ENCODE assay signal across 23 mouse cellular contexts in the genomic region with DNA sequence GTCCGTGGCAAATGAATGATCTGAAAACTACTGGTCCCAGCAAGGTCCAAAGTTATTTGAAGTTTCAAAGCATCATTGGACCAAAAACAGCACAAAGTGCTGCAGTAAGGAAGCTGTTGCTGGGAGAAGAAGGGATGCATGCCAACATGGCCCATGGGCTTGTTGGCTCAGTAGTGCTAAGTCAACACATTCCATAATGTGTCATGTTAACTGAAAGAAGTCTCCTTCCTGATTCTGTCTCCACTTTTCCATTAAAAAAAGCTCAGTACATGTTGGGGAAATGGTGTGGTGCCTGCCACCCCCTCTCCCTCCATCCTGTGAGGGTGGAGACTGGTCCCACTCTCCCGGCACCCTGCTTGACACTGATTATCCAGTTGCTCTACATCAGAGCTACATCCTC.
DNase-seq lines count a peak whose midpoint lies in the region; ATAC-seq and TF ChIP-seq lines count a peak whose summit lies in the region.
"Had no signal": no experiment of that assay in that cellular context is flagged by ENCODE, and none has a peak within 500 bp of the region (broad histone marks: within the 10 kb centered on the region; RNA-seq: fewer than 3 reads in every experiment).

No protein-coding gene starts in this region.

- ATAC-seq in hindbrain, embryonic 12.5 days (ENCODE audit: low FRiP score), result no peak
- ATAC-seq in lung, postnatal 0 days, result no peak
- ATAC-seq: forebrain, embryonic 15.5 days; Patski had no signal

- no peak for DNase-seq in hindbrain, embryonic 10.5 days (ENCODE audit: low spot score)
- DNase-seq in lung, postnatal 0 days (ENCODE audit: low spot score), result peak; percentile 34
- DNase-seq in lung, postnatal 14 days, result no peak
- DNase-seq in 3T3-L1 (ENCODE audit: low read depth, low spot score) (peak; percentile 83), NIH3T3 (ENCODE audit: low read depth) (peak; percentile 81)
- DNase-seq in layer of hippocampus, adult 9-10 months (ENCODE audit: low spot score), result no peak
- DNase-seq: adrenal gland, adult 2 months; adrenal gland, postnatal 25 days; cerebellum, adult 8-10 months; cerebellum, postnatal 14 days; embryo, embryonic 11 days; gastrocnemius, postnatal 36 days; heart, adult 18-20 months; heart, postnatal 14 days had no signal

- H3K27ac ChIP-seq in hindbrain, embryonic 10.5 days, result peak overlapping the region; percentile 40; the same call in 1 of the 2 replicates
- H3K27ac ChIP-seq in hindbrain, embryonic 12.5 days, result no peak overlapping the region
- no peak overlapping the region for H3K27ac ChIP-seq in lung, postnatal 0 days (ENCODE audit: low read length)
- H3K27ac ChIP-seq: embryonic facial prominence, embryonic 15.5 days; forebrain, embryonic 15.5 days; heart, embryonic 15.5 days; hindbrain, embryonic 15.5 days had no signal

- H3K9ac ChIP-seq in hindbrain, embryonic 12.5 days, result no peak overlapping the region
- no peak overlapping the region for H3K9ac ChIP-seq in lung, postnatal 0 days (replicated peaks; ENCODE audit: low read depth)
- H3K9ac ChIP-seq: embryonic facial prominence, embryonic 15.5 days; forebrain, embryonic 15.5 days; heart, embryonic 15.5 days; hindbrain, embryonic 15.5 days had no signal

- 85% methylated on average over 2 of the region's 2 CpGs for WGBS in hindbrain, embryonic 10.5 days
- 74% methylated on average over 2 of the region's 2 CpGs for WGBS in hindbrain, embryonic 12.5 days
- 51% methylated on average over 2 of the region's 2 CpGs for WGBS in lung, postnatal 0 days

- peaks cover 54% of the 10 kb centered on the region for H3K4me1 ChIP-seq in hindbrain, embryonic 10.5 days (replicated peaks)
- H3K4me1 ChIP-seq in hindbrain, embryonic 12.5 days, result peaks cover 36% of the 10 kb centered on the region
- 0 out of 2 replicates have a peak, but pooled peaks cover 3% of the 10 kb centered on the region for H3K4me1 ChIP-seq in lung, postnatal 0 days (ENCODE audit: insufficient read depth, low read depth, low read length)

- no peaks in the 10 kb centered on the region for H3K36me3 ChIP-seq in hindbrain, embryonic 10.5 days
- H3K36me3 ChIP-seq in hindbrain, embryonic 12.5 days, result no peaks in the 10 kb centered on the region
- H3K36me3 ChIP-seq in lung, postnatal 0 days (ENCODE audit: insufficient read depth, low read length), result no peaks in the 10 kb centered on the region
- H3K36me3 ChIP-seq: embryonic facial prominence, embryonic 15.5 days; forebrain, embryonic 15.5 days; G1E; heart, embryonic 15.5 days; hindbrain, embryonic 15.5 days had no signal

- H3K9me3 ChIP-seq in hindbrain, embryonic 10.5 days, result 0 out of 2 replicates have a peak, but pooled peaks cover 9% of the 10 kb centered on the region
- H3K9me3 ChIP-seq in hindbrain, embryonic 12.5 days (replicated peaks), result no peaks in the 10 kb centered on the region
- H3K9me3 ChIP-seq in lung, postnatal 0 days (ENCODE audit: low read length), result no peaks in the 10 kb centered on the region
- H3K9me3 ChIP-seq: embryonic facial prominence, embryonic 15.5 days; forebrain, embryonic 15.5 days; G1E; heart, embryonic 15.5 days; hindbrain, embryonic 15.5 days had no signal

- TF ChIP-seq EP300 in lung, postnatal 0 days (IDR thresholded peaks at IDR 0.05), result no peak

- H3K4me2 ChIP-seq in hindbrain, embryonic 12.5 days (replicated peaks), result no peak overlapping the region
- H3K4me2 ChIP-seq in lung, postnatal 0 days (replicated peaks; ENCODE audit: low read depth, low read length), result no peak overlapping the region
- H3K4me2 ChIP-seq: embryonic facial prominence, embryonic 15.5 days; forebrain, embryonic 15.5 days; heart, embryonic 11.5 days; heart, embryonic 15.5 days; hindbrain, embryonic 15.5 days had no signal

- peaks cover 11% of the 10 kb centered on the region for H3K27me3 ChIP-seq in hindbrain, embryonic 10.5 days (ENCODE audit: insufficient read depth, poor library complexity, severe bottlenecking)
- peaks cover 6% of the 10 kb centered on the region; the same call in 1 of the 2 replicates for H3K27me3 ChIP-seq in hindbrain, embryonic 12.5 days
- no peaks in the 10 kb centered on the region for H3K27me3 ChIP-seq in lung, postnatal 0 days (replicated peaks; ENCODE audit: insufficient read depth, low read length)
- H3K27me3 ChIP-seq: forebrain, embryonic 15.5 days; hindbrain, embryonic 15.5 days; Patski had no signal

- no peak overlapping the region for H3K4me3 ChIP-seq in hindbrain, embryonic 10.5 days
- H3K4me3 ChIP-seq in hindbrain, embryonic 12.5 days, result no peak overlapping the region
- no peak overlapping the region for H3K4me3 ChIP-seq in lung, postnatal 0 days (ENCODE audit: low read depth, low read length)
- H3K4me3 ChIP-seq: embryonic facial prominence, embryonic 15.5 days; erythroblast, embryonic 14.5 days; forebrain, embryonic 15.5 days; heart, embryonic 15.5 days; hindbrain, embryonic 15.5 days had no signal

- no peak for TF ChIP-seq CTCF in lung, postnatal 0 days (IDR thresholded peaks at IDR 0.05)

Comparison
In these comparisons a context has a peak if more than half of its experiments do, and no peak if none do; other contexts are left out.
1. DNase-seq: peak in lung, postnatal 0 days (single experiment), 3T3-L1 (single experiment) and NIH3T3 (single experiment); none in hindbrain, embryonic 10.5 days (single experiment), lung, postnatal 14 days (single experiment) and layer of hippocampus, adult 9-10 months (single experiment).